Mouse (Mus musculus): ENCODE measurements at regions not wholly inside any gene's neighbourhood (a gene's known extent, or its start where the extent isn't known, plus 50 kb on each side); places are given as distances from the start of the nearest gene placed in this dataset.

DNA sequence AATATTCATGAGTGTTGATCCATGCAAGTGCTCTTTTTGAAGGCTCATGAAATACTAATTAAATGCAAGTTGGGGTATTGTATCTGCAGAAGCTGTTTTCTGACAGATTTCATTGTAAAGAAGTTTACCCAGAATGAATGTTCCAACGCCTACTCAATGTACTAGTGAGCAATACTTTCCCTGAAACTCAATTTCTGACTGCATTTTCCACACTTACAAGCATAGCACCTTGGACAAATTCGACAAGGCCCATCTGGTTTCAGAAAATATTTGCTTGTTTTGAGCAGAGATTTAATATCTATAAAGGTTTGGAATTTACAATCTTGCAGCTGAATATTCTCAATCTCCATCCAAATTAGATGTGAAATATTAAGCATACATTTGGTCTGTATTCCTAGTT lies 170.0 kb upstream of the B430305J03Rik start:
- no peak for TF ChIP-seq POLR2A (IDR thresholded peaks at IDR 0.05; ENCODE audit: extremely low read depth, insufficient read depth, low read length)
- no peak for TF ChIP-seq CTCF (IDR thresholded peaks at IDR 0.05; ENCODE audit: extremely low read depth, insufficient read depth, low read length)

All from cortical plate, adult 2 months (tissue).